ENCODE assay signal across 8 mouse cellular contexts in the genomic region with DNA sequence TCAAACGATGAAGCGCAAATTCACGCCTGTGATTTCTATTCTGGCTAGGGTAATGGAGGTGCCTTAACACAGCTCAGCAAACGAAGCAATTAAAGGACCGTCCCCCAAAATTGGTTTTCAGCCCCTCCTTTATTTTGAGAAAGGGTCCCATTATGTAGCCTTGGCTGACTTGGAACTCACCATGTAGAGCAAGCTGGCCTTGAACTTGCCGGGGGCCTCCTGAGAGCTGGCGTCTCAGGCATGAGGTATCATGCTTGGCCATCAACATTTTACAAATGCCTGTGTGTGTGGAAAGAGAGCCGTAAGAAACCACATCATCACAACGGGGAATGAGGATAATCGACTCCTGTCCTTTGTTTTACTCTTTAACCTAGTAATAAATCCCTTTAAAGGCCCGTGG. TPM values are rescaled to one million over a fixed set of nuclear protein-coding genes. Genes with fewer than 3 reads are reported as not detected.
A peak's percentile ranks its signal among the peaks of the same experiment; 100 is the strongest.
DNase-seq lines count a peak whose midpoint lies in the region; ATAC-seq and TF ChIP-seq lines count a peak whose summit lies in the region.
"Had no signal": no experiment of that assay in that cellular context is flagged by ENCODE, and none has a peak within 500 bp of the region (broad histone marks: within the 10 kb centered on the region; RNA-seq: fewer than 3 reads in every experiment).

No protein-coding gene starts in this region.

- peak overlapping the region; percentile 20; the same call in 1 of the 2 replicates for H3K4me2 ChIP-seq in lung, embryonic 15.5 days
- H3K4me2 ChIP-seq in forebrain, postnatal 0 days (ENCODE audit: low read depth) = peak overlapping the region; percentile 33
- H3K4me2 ChIP-seq in liver, embryonic 16.5 days (ENCODE audit: low read depth, low read length) = 0 out of 2 replicates have a peak overlapping the region, but pooled peaks have one; percentile 39

- H3K36me3 ChIP-seq in lung, embryonic 15.5 days = no peaks in the 10 kb centered on the region
- no peaks in the 10 kb centered on the region for H3K36me3 ChIP-seq in forebrain, postnatal 0 days (ENCODE audit: insufficient read depth)
- H3K36me3 ChIP-seq in liver, embryonic 16.5 days (ENCODE audit: control insufficient read depth, insufficient read depth) = no peaks in the 10 kb centered on the region

- H3K4me3 ChIP-seq in lung, embryonic 15.5 days = no peak overlapping the region
- no peak overlapping the region for H3K4me3 ChIP-seq in forebrain, postnatal 0 days (ENCODE audit: low read depth, low read length)
- H3K4me3 ChIP-seq in liver, embryonic 16.5 days (ENCODE audit: low read depth, low read length) = no peak overlapping the region

- peaks cover 61% of the 10 kb centered on the region for H3K4me1 ChIP-seq in lung, embryonic 15.5 days
- H3K4me1 ChIP-seq in forebrain, postnatal 0 days (ENCODE audit: insufficient read depth) = 0 out of 2 replicates have a peak, but pooled peaks cover 4% of the 10 kb centered on the region
- peaks cover 24% of the 10 kb centered on the region for H3K4me1 ChIP-seq in liver, embryonic 16.5 days (ENCODE audit: control insufficient read depth, low read depth, low read length)

- no peak overlapping the region for H3K9ac ChIP-seq in lung, embryonic 15.5 days
- H3K9ac ChIP-seq in forebrain, postnatal 0 days = no peak overlapping the region
- no peak overlapping the region for H3K9ac ChIP-seq in liver, embryonic 16.5 days (ENCODE audit: low read depth, low read length)

- peak overlapping the region; percentile 6; the same call in 1 of the 2 replicates for H3K27ac ChIP-seq in lung, embryonic 15.5 days
- H3K27ac ChIP-seq in forebrain, postnatal 0 days (ENCODE audit: low read depth, low read length) = no peak overlapping the region
- H3K27ac ChIP-seq in liver, embryonic 16.5 days (ENCODE audit: low read length) = no peak overlapping the region

- H3K27me3 ChIP-seq in lung, embryonic 15.5 days = no peaks in the 10 kb centered on the region
- H3K27me3 ChIP-seq in forebrain, postnatal 0 days (ENCODE audit: insufficient read depth, low read length) = no peaks in the 10 kb centered on the region
- H3K27me3 ChIP-seq in liver, embryonic 16.5 days (ENCODE audit: control insufficient read depth, insufficient read depth, low read depth, low read length) = peaks cover 78% of the 10 kb centered on the region

- no peak for TF ChIP-seq CTCF in forebrain, postnatal 0 days (IDR thresholded peaks at IDR 0.05; ENCODE audit: low read depth)

- WGBS in lung, embryonic 15.5 days = 38% methylated on average over 11 of the region's 11 CpGs
- 16% methylated on average over 11 of the region's 11 CpGs for whole genome bisulfite sequencing in forebrain, postnatal 0 days
- WGBS in liver, embryonic 16.5 days (ENCODE audit: insufficient replicate concordance) = 32% methylated on average over 11 of the region's 11 CpGs

- DNase-seq in lung, postnatal 14 days = no peak
- DNase-seq in forebrain, postnatal 0 days = no peak
- DNase-seq in spleen, postnatal 10 days (ENCODE audit: low spot score in 2 of 2) = no peak
- DNase-seq in natural killer cell, adult 2 months (ENCODE audit: low spot score in 2 of 2) = no peak
- DNase-seq: cerebellum, adult 11-12 months had no signal

- H3K9me3 ChIP-seq in lung, embryonic 15.5 days = no peaks in the 10 kb centered on the region
- no peaks in the 10 kb centered on the region for H3K9me3 ChIP-seq in forebrain, postnatal 0 days (ENCODE audit: low read length)
- no peaks in the 10 kb centered on the region for H3K9me3 ChIP-seq in liver, embryonic 16.5 days (replicated peaks; ENCODE audit: control insufficient read depth, low read length)

- no peak for ATAC-seq in lung, embryonic 15.5 days (ENCODE audit: borderline replicate concordance, extremely low read depth, low FRiP score, low TSS enrichment)
- ATAC-seq in forebrain, postnatal 0 days = no peak
- ATAC-seq in liver, embryonic 16.5 days (ENCODE audit: low read depth) = no peak
- no peak for ATAC-seq in frontal cortex, adult (ENCODE audit: low TSS enrichment)

RNA-seq across cellular contexts. Expression of gene Pim1, which starts 23.5 kb away (rescaled TPM):
- polyA plus RNA-seq in lung, embryonic 15.5 days (2015; fragmentation: Nextera tagmentation; extraction: Ambion mirVana) = 16.3 and 17.2 TPM in 2 replicates
- total RNA-seq in forebrain, postnatal 0 days (2014; rRNA removed) = 8.7 and 14.6 TPM in 2 replicates
- polyA plus RNA-seq in forebrain, postnatal 0 days (2015; fragmentation: Nextera tagmentation; extraction: Ambion mirVana) = 10.3 and 12.0 TPM in 2 replicates
- polyA plus RNA-seq in liver, embryonic 16.5 days (2015; fragmentation: Nextera tagmentation; extraction: Ambion mirVana) = 74.7 and 80.0 TPM in 2 replicates
